Mouse (Mus musculus) thymus, adult 2 months (tissue): Measurements from ENCODE around the gene Tspan9. TPM values are rescaled to one million over a fixed set of nuclear protein-coding genes. Genes with fewer than 3 reads are reported as not detected.

ENCODE experiments used
- DNase-seq: peaks from one replicate; pipeline ENCODE4 v3.0.0; 2021
- H3K27ac ChIP-seq: fragments of 200-500 bp; 2 replicates; pipeline ENCODE4 v1.5.1; 2012; ENCODE audit warnings: low read length, control low read depth; ENCODE audit not compliant: control insufficient read depth, insufficient read depth
- H3K27me3 ChIP-seq: fragments of 200-500 bp; 2 replicates; pipeline ENCODE4 v1.6.1; 2012; ENCODE audit warnings: mild to moderate bottlenecking, low read length, moderate library complexity, mixed read lengths; ENCODE audit not compliant: control insufficient read depth, insufficient read depth
- H3K36me3 ChIP-seq: fragments of 200-500 bp; 2 replicates; pipeline ENCODE4 v1.6.1; 2012; ENCODE audit warnings: mild to moderate bottlenecking, low read length, moderate library complexity; ENCODE audit not compliant: control insufficient read depth, insufficient read depth
- H3K4me1 ChIP-seq: fragments of 200-500 bp; replicated peaks from 2 replicates; pipeline ENCODE4 v1.6.1; 2012; ENCODE audit warnings: low read length; ENCODE audit not compliant: control insufficient read depth, insufficient read depth
- H3K4me3 ChIP-seq: fragments of 200-500 bp; 2 replicates; pipeline ENCODE4 v1.5.1; 2012; ENCODE audit warnings: mild to moderate bottlenecking, low read length, control low read depth, moderate library complexity; ENCODE audit not compliant: control insufficient read depth, insufficient read depth
- CTCF ChIP-seq: fragments of 200-500 bp; IDR thresholded peaks from 2 replicates; pipeline ENCODE4 v1.5.1; 2012; ENCODE audit warnings: mild to moderate bottlenecking, control low read depth, low read length, moderate library complexity, borderline replicate concordance; ENCODE audit not compliant: control insufficient read depth, poor library complexity, insufficient read depth; ENCODE audit errors: extremely low read depth
- POLR2A ChIP-seq: fragments of 200-500 bp; IDR thresholded peaks from 2 replicates; pipeline ENCODE4 v1.6.1; 2012; ENCODE audit warnings: mild to moderate bottlenecking, low read length, control low read depth, moderate library complexity; ENCODE audit not compliant: control insufficient read depth, poor library complexity, insufficient read depth; ENCODE audit errors: extremely low read depth
- WGBS: fragments of 180-500 bp; shearing (Covaris S2); methylation state at CpG from one replicate; pipeline ENCODE4 v1.1.7; 2018; 5-methylcytosine and 5-hydroxymethylcytosine counted together
- polyA plus RNA-seq: library from polyadenylated mRNA; depleted of rRNA; stranded (reverse); fragments of >200 nt; gene quantifications from 2 replicates; pipeline ENCODE4 v1.2.3, GENCODE M21; 2012

The Tspan9 gene
- polyA plus RNA-seq, 1 experiment, result 36.7 TPM

DNA sequence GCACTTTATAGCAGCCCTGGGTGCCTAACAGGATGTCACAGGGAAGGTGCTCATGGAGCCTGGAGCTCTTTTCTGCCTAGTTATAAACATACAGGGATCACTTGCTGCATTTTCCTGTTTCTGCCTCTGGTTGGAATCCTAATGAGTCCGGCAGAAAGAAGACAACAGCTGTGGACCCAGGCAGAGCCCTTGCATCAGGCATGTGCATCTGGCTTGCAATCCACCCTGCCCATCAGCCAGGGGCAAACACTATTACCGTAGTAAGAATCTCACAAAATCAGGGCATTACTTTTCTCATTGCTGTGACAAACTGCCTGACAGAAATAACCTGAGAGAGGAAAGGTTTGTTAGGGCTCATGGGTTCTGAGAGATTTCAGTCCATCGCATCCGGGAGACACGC lies 187.2 kb downstream of the Tspan9 start:
- Histone ChIP-seq H3K4me1 (no peaks in the 10 kb centered on the region), H3K27me3 (no peaks in the 10 kb centered on the region), H3K27ac (no peak overlapping the region), H3K4me3 (no peak overlapping the region), H3K36me3 (no peaks in the 10 kb centered on the region)
- WGBS, result 47% methylated on average over 5 of the region's 5 CpGs
- TF ChIP-seq CTCF, result no peak
- TF ChIP-seq POLR2A, result no peak
- DNase-seq, result no peak

DNA sequence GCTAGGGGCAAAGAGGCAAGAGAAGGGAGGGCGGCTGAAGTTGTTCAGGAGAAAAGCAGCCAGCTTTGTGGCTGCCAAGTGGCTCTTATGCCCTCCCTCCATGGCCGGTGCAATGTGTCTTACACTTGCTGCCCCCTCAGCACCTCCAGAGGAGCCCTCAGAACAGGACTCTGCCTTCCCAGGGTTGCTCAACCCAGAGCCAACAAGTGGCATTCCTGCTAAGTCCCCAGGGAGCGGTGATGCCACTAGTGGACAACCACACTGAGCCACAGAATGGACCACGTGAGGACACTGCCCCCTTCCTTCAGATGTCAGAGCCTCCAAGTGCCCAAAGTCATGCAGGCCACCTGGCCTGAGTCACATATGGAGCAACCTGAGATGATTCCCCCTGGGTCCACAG lies 190.3 kb downstream of the Tspan9 start:
- Histone ChIP-seq H3K27me3 (no peaks in the 10 kb centered on the region), H3K4me3 (no peak overlapping the region), H3K27ac (no peak overlapping the region), H3K36me3 (no peaks in the 10 kb centered on the region), H3K4me1 (no peaks in the 10 kb centered on the region)
- DNase-seq, result no peak
- TF ChIP-seq POLR2A (no peak), CTCF (no peak)
- 87% methylated on average over 4 of the region's 4 CpGs for WGBS

DNA sequence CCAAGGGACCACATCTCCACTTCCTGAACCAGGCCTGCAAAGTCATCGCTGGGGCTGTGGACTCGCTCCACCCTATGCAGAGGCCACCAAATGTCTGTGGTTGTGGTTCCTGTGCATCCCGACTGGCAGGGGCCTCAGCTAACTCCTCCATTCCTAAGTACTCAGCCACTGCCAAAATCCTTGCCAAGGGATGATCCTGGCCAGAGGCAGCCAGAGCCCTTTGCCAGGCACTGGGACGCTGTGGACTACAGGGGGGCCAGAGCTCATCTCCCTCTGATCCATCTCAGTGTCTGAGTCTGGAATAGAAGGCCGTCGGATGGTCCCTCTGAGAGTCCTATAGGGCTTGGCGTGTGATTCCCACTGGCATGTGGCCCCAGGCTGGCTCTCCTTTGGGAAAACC lies 193.5 kb downstream of the Tspan9 start:
- no peak for DNase-seq
- 62% methylated on average over 7 of the region's 7 CpGs for whole genome bisulfite sequencing
- H3K27me3 ChIP-seq, result no peaks in the 10 kb centered on the region
- H3K27ac ChIP-seq, result no peak overlapping the region
- no peaks in the 10 kb centered on the region for H3K4me1 ChIP-seq
- no peaks in the 10 kb centered on the region for H3K36me3 ChIP-seq
- TF ChIP-seq POLR2A (no peak), CTCF (no peak)
- H3K4me3 ChIP-seq, result no peak overlapping the region

DNA sequence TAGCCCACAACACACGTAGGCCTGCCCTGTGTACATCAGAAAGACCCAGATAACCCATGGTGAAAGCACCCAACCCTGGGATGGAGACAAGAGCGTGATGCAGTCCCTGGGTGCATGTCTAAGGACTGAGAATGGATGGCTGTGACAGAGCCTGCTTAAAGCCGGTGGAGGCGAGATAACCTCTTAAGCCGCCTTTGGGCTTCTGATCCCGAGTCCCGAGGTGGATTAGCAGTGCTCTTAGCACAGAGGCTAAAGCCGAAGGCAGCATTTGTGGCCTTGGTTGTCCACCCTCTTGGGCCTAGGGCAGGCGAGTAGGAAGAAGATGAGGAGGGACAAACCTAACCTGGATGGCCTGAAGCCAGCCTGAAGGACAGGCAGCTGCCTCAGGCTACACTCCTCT lies 194.7 kb downstream of the Tspan9 start:
- whole genome bisulfite sequencing, result 92% methylated on average over 9 of the region's 9 CpGs
- H3K4me1 ChIP-seq, result no peaks in the 10 kb centered on the region
- TF ChIP-seq POLR2A (no peak), CTCF (no peak)
- no peak overlapping the region for H3K27ac ChIP-seq
- H3K27me3 ChIP-seq, result no peaks in the 10 kb centered on the region
- no peak overlapping the region for H3K4me3 ChIP-seq
- no peak for DNase-seq
- no peaks in the 10 kb centered on the region for H3K36me3 ChIP-seq

DNA sequence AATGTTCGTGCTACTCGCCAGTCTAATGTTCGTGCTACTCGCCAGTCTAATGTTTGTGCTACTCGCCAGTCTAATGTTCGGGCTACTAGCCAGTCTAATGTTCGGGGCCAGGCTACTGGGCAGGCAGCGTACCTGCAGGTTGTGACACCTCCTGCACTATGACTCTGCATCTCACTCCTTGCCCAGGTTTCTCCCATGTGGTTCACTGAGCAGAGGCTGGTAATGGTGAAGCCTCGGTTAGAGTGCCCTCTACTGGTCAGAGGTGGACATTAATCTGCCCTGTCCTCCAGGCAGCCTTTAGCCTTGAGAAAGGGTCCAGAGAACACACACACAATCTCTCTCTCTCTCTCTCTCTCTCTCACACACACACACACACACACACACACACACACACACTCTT lies 197.7 kb downstream of the Tspan9 start:
- Histone ChIP-seq H3K4me1 (no peaks in the 10 kb centered on the region), H3K27ac (no peak overlapping the region), H3K4me3 (no peak overlapping the region), H3K27me3 (no peaks in the 10 kb centered on the region), H3K36me3 (no peaks in the 10 kb centered on the region)
- TF ChIP-seq CTCF (peak; percentile 53; the same call in 1 of the 2 replicates), POLR2A (no peak)
- 63% methylated on average over 9 of the region's 9 CpGs for WGBS
- DNase-seq, result peak; percentile 56

DNA sequence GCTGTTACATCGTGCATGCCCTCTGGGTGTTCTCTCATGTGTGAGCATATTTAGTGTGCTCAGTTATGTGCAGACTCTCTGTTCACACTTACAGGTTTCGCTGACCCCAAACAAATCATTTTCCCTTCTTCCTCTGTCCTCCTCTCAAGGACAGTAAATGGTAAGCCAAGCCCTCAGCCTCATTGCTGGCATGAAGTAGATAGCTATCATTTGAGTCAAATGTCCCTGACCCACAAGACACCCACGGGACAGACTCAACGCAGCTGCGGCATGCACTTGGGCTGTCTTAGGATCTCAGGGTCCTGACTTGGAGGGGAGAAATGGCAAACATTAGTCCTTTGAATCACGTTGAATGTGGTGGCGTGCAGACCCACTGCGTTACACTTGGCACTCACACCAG lies 201.0 kb downstream of the Tspan9 start:
- Histone ChIP-seq H3K27ac (no peak overlapping the region), H3K27me3 (no peaks in the 10 kb centered on the region), H3K4me1 (no peaks in the 10 kb centered on the region), H3K36me3 (no peaks in the 10 kb centered on the region), H3K4me3 (no peak overlapping the region)
- DNase-seq, result no peak
- no peak for TF ChIP-seq POLR2A
- TF ChIP-seq CTCF, result no peak
- 94% methylated on average over 8 of the region's 8 CpGs for WGBS

DNA sequence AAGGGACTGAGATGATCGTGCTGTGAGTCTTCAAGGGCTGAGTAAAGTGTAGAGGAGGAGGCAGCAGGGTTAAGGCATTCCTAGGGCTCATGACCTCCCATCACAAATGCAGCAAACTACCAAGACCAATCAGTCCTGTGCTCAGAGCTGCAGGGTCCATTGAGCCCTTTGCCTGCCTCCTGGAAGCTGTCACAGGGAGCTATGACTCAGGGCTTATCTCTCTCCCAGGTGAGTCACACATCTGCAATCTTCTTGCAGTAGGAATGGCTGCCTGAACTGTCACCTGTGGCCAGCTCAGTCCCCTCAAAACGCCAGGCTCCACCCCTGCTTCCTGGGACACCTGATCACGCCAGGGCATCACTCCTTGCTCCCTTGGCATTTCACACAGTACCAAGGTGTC lies 208.3 kb downstream of the Tspan9 start:
- WGBS, result 81% methylated on average over 3 of the region's 3 CpGs
- TF ChIP-seq POLR2A (no peak), CTCF (no peak)
- no peaks in the 10 kb centered on the region for H3K27me3 ChIP-seq

More for the DNA sequence above, 208.3 kb downstream of the Tspan9 start:
- no peak overlapping the region for H3K27ac ChIP-seq
- no peaks in the 10 kb centered on the region for H3K4me1 ChIP-seq
- no peaks in the 10 kb centered on the region for H3K36me3 ChIP-seq
- no peak overlapping the region for H3K4me3 ChIP-seq
- no peak for DNase-seq
